Mouse (Mus musculus) midbrain, embryonic 16.5 days (tissue): ENCODE measurements around the gene Eps15l1. TPM values are rescaled to one million over a fixed set of nuclear protein-coding genes. Genes with fewer than 3 reads are reported as not detected.

Experiments
- ATAC-seq: fragments of 200-750 bp; cut with Nextera tagmentation; 2 replicates; pipeline ENCODE4 v1.8.0; 2017; ENCODE audit warnings: moderate TSS enrichment
- H3K27ac ChIP-seq: fragments of 300-500 bp; sonication (generic); 2 replicates; pipeline ENCODE4 v1.5.1; 2014; ENCODE audit warnings: mild to moderate bottlenecking, low read length, mixed read lengths
- H3K27me3 ChIP-seq: fragments of 300-500 bp; sonication (generic); 2 replicates; pipeline ENCODE4 v1.6.1; 2014; ENCODE audit warnings: low read depth, low read length, mixed read lengths; ENCODE audit not compliant: control insufficient read depth, insufficient read depth
- H3K36me3 ChIP-seq: fragments of 300-500 bp; sonication (generic); 2 replicates; pipeline ENCODE4 v1.6.1; 2014; ENCODE audit warnings: mild to moderate bottlenecking, low read length, moderate library complexity, mixed read lengths; ENCODE audit not compliant: control insufficient read depth, insufficient read depth
- H3K4me1 ChIP-seq: fragments of 300-500 bp; sonication (generic); 2 replicates; pipeline ENCODE4 v1.6.1; 2014; ENCODE audit warnings: mild to moderate bottlenecking, low read length, mixed read lengths; ENCODE audit not compliant: control insufficient read depth, insufficient read depth
- H3K4me2 ChIP-seq: fragments of 300-500 bp; sonication (generic); 2 replicates; pipeline ENCODE4 v1.6.1; 2014; ENCODE audit warnings: mild to moderate bottlenecking, low read length, mixed read lengths
- H3K4me3 ChIP-seq: fragments of 300-500 bp; sonication (generic); 2 replicates; pipeline ENCODE4 v1.5.1; 2014; ENCODE audit warnings: low read depth, mild to moderate bottlenecking, low read length, moderate library complexity, mixed read lengths
- H3K9ac ChIP-seq: fragments of 300-500 bp; sonication (generic); 2 replicates; pipeline ENCODE4 v1.6.1; 2014; ENCODE audit warnings: low read depth, low read length, mixed read lengths
- H3K9me3 ChIP-seq: fragments of 300-500 bp; sonication (generic); replicated peaks from 2 replicates; pipeline ENCODE4 v1.6.1; 2014; ENCODE audit warnings: mild to moderate bottlenecking, low read length, mixed read lengths; ENCODE audit not compliant: control insufficient read depth, poor library complexity, severe bottlenecking
- WGBS: fragments of 180-500 bp; shearing (Covaris S2); extraction: QIAGEN DNeasy Blood & Tissue Kit; methylation state at CpG from one replicate; pipeline ENCODE4 v1.1.7; 2014; 5-methylcytosine and 5-hydroxymethylcytosine counted together
- polyA plus RNA-seq: library from polyadenylated mRNA; unstranded; fragments of >200 nt; fragmentation: Nextera tagmentation; extraction: Ambion mirVana; gene quantifications from 2 replicates; pipeline ENCODE4 v1.2.1, GENCODE M21; 2015

The Eps15l1 gene
- polyA plus RNA-seq, 1 experiment from 2014 or later = 56.4 TPM

DNA sequence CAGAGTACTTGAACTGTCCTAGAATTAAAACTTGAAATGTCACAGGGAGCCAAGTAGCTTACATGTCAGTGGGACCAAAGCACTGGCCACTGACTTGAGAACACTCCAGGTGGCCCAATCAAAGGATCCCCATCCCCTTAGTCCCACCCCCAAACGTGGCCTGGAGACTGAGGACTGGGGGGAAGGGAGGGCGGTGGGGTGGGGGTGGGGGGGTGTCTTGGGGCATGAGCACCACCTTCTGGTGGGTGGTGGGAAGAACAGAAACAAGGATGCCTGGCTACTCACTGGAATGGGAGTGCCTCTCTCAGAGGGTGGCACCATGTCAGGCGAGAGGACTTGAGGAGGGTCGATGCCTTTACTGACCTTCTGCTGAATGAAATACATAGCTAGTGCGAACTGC is 38.9 kb downstream of the Eps15l1 start:
- H3K4me3 ChIP-seq = no peak overlapping the region
- H3K27ac ChIP-seq = no peak overlapping the region
- no peak overlapping the region for H3K9ac ChIP-seq
- WGBS = 50% methylated on average over 5 of the region's 5 CpGs
- H3K4me2 ChIP-seq = no peak overlapping the region
- no peaks in the 10 kb centered on the region for H3K9me3 ChIP-seq
- peaks cover 53% of the 10 kb centered on the region for H3K36me3 ChIP-seq
- no peaks in the 10 kb centered on the region for H3K4me1 ChIP-seq
- no peak for ATAC-seq
- no peaks in the 10 kb centered on the region for H3K27me3 ChIP-seq

DNA sequence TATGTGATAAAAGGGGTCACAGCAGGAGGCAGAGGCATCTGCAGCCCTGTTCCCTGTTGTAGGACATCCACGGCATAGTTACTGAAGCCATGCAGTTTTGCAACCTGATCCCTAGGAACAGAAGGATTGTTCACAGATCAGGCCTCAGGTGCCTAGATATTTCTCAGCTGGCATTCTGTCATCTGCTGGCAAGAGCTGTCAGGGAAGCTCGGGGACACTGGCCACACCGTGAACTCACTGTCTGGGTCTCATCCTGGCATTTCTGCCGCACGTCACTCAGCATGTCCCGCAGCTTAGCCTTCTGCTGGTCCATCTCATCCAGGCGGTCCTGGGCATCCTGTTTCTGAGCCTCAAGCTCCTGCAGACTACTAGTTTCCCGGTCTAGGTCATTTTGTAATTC is 40.6 kb downstream of the Eps15l1 start:
- Histone ChIP-seq H3K4me3 (no peak overlapping the region), H3K9me3 (no peaks in the 10 kb centered on the region), H3K4me2 (no peak overlapping the region), H3K4me1 (no peaks in the 10 kb centered on the region), H3K27ac (no peak overlapping the region), H3K27me3 (no peaks in the 10 kb centered on the region), H3K36me3 (peaks cover 47% of the 10 kb centered on the region), H3K9ac (no peak overlapping the region)
- WGBS = 94% methylated on average over 8 of the region's 8 CpGs
- no peak for ATAC-seq

DNA sequence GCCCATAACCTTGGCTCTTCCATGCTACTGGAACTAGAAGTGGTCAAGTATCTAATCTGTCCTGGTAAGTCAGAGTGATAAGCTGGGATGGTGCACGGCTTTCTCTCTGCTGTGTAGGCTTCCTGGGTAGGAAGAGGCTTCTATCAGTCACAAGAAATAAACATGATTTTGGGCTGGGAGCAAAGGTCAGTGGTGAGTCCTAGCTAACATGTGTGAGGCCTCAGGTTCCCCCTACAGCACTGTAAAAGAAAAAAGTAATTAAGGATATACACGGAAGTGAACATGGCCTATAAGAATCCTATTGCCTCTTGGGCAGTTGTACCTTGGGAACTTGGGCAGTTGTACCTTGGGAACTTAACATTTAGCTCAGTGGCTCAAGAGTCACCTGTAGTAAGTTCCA is 44.4 kb downstream of the Eps15l1 start:
- no peaks in the 10 kb centered on the region for H3K4me1 ChIP-seq
- H3K27ac ChIP-seq = no peak overlapping the region
- H3K36me3 ChIP-seq = peaks cover 58% of the 10 kb centered on the region
- 92% methylated on average over 2 of the region's 2 CpGs for WGBS
- no peak overlapping the region for H3K9ac ChIP-seq
- no peaks in the 10 kb centered on the region for H3K27me3 ChIP-seq
- no peak overlapping the region for H3K4me2 ChIP-seq
- H3K4me3 ChIP-seq = no peak overlapping the region
- no peak for ATAC-seq
- no peaks in the 10 kb centered on the region for H3K9me3 ChIP-seq

DNA sequence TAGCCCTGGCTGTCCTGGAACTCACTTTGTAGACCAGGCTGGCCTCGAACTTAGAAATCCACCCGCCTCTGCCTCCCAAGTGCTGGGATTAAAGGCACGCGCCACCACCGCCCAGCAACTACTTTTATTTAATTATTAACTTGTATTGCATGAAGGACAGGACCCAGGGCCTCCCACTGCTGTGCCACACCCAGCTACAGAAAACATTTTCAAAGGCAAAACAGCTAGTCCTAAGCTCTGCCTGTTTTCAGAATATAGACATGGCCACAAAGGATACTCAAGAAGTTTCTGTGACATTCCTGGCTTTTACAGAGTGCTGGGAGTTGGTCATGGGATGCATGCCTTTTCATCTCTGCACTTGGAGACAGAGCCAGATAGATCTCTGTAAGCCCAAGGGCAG is 45.0 kb downstream of the Eps15l1 start:
- Histone ChIP-seq H3K4me2 (no peak overlapping the region), H3K9ac (no peak overlapping the region), H3K27ac (no peak overlapping the region), H3K4me1 (no peaks in the 10 kb centered on the region), H3K4me3 (no peak overlapping the region), H3K9me3 (no peaks in the 10 kb centered on the region), H3K27me3 (no peaks in the 10 kb centered on the region), H3K36me3 (peaks cover 63% of the 10 kb centered on the region)
- ATAC-seq = no peak
- 98% methylated on average over 5 of the region's 5 CpGs for WGBS

DNA sequence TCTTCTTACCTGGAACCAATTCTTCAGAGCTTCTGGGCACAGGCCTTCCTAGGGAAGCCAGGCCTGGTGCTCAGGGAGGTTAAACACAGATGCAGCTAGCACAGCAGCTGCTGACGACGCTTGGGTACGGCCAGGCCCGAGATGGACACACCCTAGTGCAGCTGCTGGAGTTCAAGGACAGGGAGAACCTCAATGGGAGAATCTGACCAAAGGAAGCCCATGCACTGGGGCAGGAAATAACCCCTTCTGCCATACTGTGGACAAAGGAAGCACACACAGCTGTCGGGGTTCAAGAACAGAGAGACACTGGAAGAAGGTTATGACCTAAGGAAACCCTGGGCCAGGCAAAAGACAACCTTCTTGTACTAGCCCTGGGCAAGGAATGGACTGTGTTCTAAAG is 46.1 kb downstream of the Eps15l1 start:
- H3K27me3 ChIP-seq = no peaks in the 10 kb centered on the region
- ATAC-seq = no peak
- over 99% methylated on average over 5 of the region's 5 CpGs for WGBS
- no peak overlapping the region for H3K4me3 ChIP-seq
- no peak overlapping the region for H3K9ac ChIP-seq
- H3K27ac ChIP-seq = no peak overlapping the region
- no peak overlapping the region for H3K4me2 ChIP-seq
- H3K36me3 ChIP-seq = peaks cover 64% of the 10 kb centered on the region
- no peaks in the 10 kb centered on the region for H3K9me3 ChIP-seq
- H3K4me1 ChIP-seq = no peaks in the 10 kb centered on the region

DNA sequence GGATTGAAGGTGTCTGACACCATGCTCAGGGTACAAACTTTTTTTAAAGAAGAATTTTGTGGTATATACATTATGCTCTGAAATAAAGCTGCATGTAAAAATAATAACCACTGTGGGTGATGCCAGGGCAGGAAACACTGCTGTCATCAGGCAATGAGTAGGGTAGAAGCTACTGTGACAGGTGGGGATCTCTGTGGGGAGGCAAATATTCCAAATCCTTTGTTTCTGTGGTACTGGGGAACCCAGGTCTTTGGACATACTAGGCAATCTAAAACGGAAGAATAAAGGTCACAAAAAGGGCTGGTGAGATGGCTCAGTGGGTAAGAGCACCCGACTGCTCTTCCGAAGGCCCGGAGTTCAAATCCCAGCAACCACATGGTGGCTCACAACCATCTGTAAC is 48.9 kb downstream of the Eps15l1 start:
- no peak for ATAC-seq
- no peak overlapping the region for H3K27ac ChIP-seq
- WGBS = 91% methylated on average over 4 of the region's 4 CpGs

DNA sequence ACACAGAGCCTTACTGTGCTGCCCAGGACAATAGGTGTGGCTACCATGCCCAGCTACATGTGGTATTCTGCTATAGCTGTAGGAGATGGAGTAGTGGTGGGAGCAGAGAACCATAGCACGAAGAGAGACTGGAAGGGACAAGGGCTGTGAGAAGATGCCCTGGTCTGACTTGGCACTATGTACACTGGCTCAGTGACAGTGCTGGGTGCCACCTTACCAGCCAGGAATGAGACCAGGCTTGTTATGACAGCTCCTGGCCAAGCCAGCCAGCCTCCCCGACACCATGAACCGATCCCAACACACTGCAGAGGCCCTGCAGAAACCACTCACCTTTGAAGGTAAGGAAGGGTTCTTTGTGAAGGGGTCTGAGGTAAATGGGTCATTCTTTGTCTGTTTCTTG is 49.9 kb downstream of the Eps15l1 start:
- Histone ChIP-seq H3K9ac (no peak overlapping the region), H3K27me3 (no peaks in the 10 kb centered on the region), H3K9me3 (no peaks in the 10 kb centered on the region), H3K4me3 (no peak overlapping the region), H3K27ac (no peak overlapping the region), H3K4me1 (no peaks in the 10 kb centered on the region), H3K4me2 (no peak overlapping the region), H3K36me3 (peaks cover 64% of the 10 kb centered on the region)
- ATAC-seq = no peak
- 96% methylated on average over 3 of the region's 3 CpGs for WGBS

More for the DNA sequence above, 48.9 kb downstream of the Eps15l1 start:
- Histone ChIP-seq H3K4me1 (no peaks in the 10 kb centered on the region), H3K27me3 (no peaks in the 10 kb centered on the region), H3K4me2 (no peak overlapping the region), H3K4me3 (no peak overlapping the region), H3K36me3 (peaks cover 63% of the 10 kb centered on the region), H3K9me3 (no peaks in the 10 kb centered on the region), H3K9ac (no peak overlapping the region)

DNA sequence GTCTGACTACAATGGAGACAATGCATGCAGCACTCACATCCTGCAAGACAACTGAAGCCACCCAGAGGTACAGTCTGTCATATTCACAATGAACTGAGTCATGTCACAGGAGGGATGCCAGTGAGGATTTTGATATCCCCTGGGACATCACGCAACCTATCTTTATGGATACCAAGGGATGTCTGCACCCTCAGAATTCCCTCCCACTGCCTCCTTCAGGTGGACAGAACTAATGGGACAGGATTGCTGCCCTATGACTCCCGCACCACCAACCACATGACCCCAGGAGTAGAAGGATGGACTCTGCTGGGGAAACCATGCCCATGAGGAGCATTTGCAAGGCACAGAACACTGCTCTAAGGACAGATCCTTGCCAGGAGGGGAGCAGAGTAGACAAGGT is 54.8 kb downstream of the Eps15l1 start:
- no peaks in the 10 kb centered on the region for H3K4me1 ChIP-seq
- no peak overlapping the region for H3K4me3 ChIP-seq
- WGBS = 94% methylated on average over 2 of the region's 2 CpGs
- no peak overlapping the region for H3K4me2 ChIP-seq
- H3K36me3 ChIP-seq = peaks cover 53% of the 10 kb centered on the region
- no peaks in the 10 kb centered on the region for H3K9me3 ChIP-seq
- no peaks in the 10 kb centered on the region for H3K27me3 ChIP-seq
- ATAC-seq = no peak
- H3K9ac ChIP-seq = no peak overlapping the region
- H3K27ac ChIP-seq = no peak overlapping the region

DNA sequence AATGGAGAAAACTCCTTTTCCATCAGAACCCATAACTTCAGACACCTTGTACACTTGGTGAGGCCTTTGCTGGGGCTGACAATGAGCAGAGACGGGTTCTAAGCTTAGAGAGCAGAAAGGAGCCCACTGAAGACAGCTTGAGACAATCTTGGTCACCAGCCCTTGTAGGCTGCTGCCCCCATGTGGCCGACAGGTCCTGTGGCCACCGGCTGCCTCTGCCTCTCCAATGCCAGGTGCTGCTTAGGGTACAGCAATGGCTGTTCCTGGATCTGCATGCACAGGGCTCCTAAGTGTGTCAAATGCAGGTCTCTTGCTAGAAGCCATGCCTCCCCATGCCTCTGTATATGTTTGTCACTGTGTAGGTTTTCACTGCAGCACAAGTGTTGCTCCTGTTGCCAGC is 55.4 kb downstream of the Eps15l1 start:
- 28% methylated on average over 3 of the region's 3 CpGs for WGBS
- peak; percentile 81 for ATAC-seq
- Histone ChIP-seq H3K4me2 (no peak overlapping the region), H3K36me3 (peaks cover 51% of the 10 kb centered on the region), H3K9me3 (no peaks in the 10 kb centered on the region), H3K27me3 (no peaks in the 10 kb centered on the region), H3K4me1 (no peaks in the 10 kb centered on the region), H3K27ac (no peak overlapping the region), H3K4me3 (no peak overlapping the region), H3K9ac (no peak overlapping the region)

DNA sequence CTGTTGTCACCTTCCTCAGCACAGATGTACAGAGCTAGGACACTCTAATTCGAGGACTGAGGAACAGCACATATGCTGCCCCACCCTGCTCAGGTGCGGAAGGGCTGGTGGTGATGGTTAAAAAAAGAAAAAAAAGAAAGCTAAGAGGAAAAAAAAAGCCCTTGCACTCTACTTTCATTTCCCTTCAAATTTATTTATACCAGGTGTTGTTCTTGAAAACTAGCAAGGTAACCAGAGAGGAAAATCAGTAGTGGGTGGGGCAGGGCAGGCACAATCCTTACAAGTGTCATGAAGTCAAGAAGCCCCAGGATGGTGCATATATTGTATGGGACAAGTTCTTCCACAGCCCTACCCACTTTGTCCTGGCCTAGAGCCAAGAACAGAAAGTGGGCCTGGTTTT is 56.2 kb downstream of the Eps15l1 start:
- H3K9me3 ChIP-seq = no peaks in the 10 kb centered on the region
- ATAC-seq = no peak
- H3K36me3 ChIP-seq = peaks cover 43% of the 10 kb centered on the region

More for the DNA sequence above, 56.2 kb downstream of the Eps15l1 start:
- no peak overlapping the region for H3K9ac ChIP-seq
- H3K4me2 ChIP-seq = no peak overlapping the region
- H3K27ac ChIP-seq = no peak overlapping the region
- WGBS = 100% methylated on average over 2 of the region's 2 CpGs
- no peak overlapping the region for H3K4me3 ChIP-seq
- no peaks in the 10 kb centered on the region for H3K4me1 ChIP-seq
- no peaks in the 10 kb centered on the region for H3K27me3 ChIP-seq
